Mouse (Mus musculus) adrenal gland, postnatal 25 days (tissue): ENCODE data around the gene Tesk2. TPM values are rescaled to one million over a fixed set of nuclear protein-coding genes. Genes with fewer than 3 reads are reported as not detected.

Experiments used
- DNase-seq: peaks from one replicate; pipeline ENCODE4 v3.0.0; 2021; ENCODE audit warnings: mixed read lengths
- total RNA-seq: library from RNA; stranded (reverse); gene quantifications from 2 replicates; pipeline ENCODE4 v1.2.3, GENCODE M21; 2021

Gene Tesk2
- total RNA-seq, 1 experiment from 2014 or later = 9.0 TPM

- peak; percentile 48 for DNase-seq
These were observed 1.4 kb upstream of the Tesk2 start for GRCm38 (mm10) chr4:116719396-116719795.

- no peak for DNase-seq
These were observed 415 bp downstream of the Tesk2 start for GRCm38 (mm10) chr4:116721098-116721628.

- DNase-seq = no peak
These were observed 1.5 kb downstream of the Tesk2 start for GRCm38 (mm10) chr4:116722230-116722629.

- no peak for DNase-seq
These were observed 4.7 kb downstream of the Tesk2 start for GRCm38 (mm10) chr4:116725444-116725843.

- no peak for DNase-seq
These were observed 6.7 kb downstream of the Tesk2 start for GRCm38 (mm10) chr4:116727401-116727800.

GRCm38 (mm10) chr4:116729532-116729931 is 8.8 kb downstream of the Tesk2 start:
- DNase-seq = no peak

GRCm38 (mm10) chr4:116731077-116731476 is 10.3 kb downstream of the Tesk2 start:
- DNase-seq = no peak

GRCm38 (mm10) chr4:116732355-116732754 is 11.6 kb downstream of the Tesk2 start:
- no peak for DNase-seq

GRCm38 (mm10) chr4:116734996-116735395 is 14.2 kb downstream of the Tesk2 start:
- no peak for DNase-seq

- DNase-seq = no peak
These were observed 18.4 kb downstream of the Tesk2 start for GRCm38 (mm10) chr4:116738972-116739751.

GRCm38 (mm10) chr4:116749750-116750149 is 29.0 kb downstream of the Tesk2 start:
- DNase-seq = no peak

GRCm38 (mm10) chr4:116761914-116762313 is 41.2 kb downstream of the Tesk2 start:
- DNase-seq = no peak

GRCm38 (mm10) chr4:116764001-116764400 is 43.3 kb downstream of the Tesk2 start:
- no peak for DNase-seq

GRCm38 (mm10) chr4:116768510-116768909 is 47.8 kb downstream of the Tesk2 start:
- no peak for DNase-seq

GRCm38 (mm10) chr4:116769060-116769459 is 48.3 kb downstream of the Tesk2 start:
- DNase-seq = no peak

- no peak for DNase-seq
These were observed 55.6 kb downstream of the Tesk2 start for GRCm38 (mm10) chr4:116776391-116776790.

- no peak for DNase-seq
These were observed 56.3 kb downstream of the Tesk2 start for GRCm38 (mm10) chr4:116777079-116777478.

GRCm38 (mm10) chr4:116780541-116780940 is 59.8 kb downstream of the Tesk2 start:
- DNase-seq = no peak

GRCm38 (mm10) chr4:116781366-116781765 is 60.6 kb downstream of the Tesk2 start:
- no peak for DNase-seq

GRCm38 (mm10) chr4:116782171-116782570 is 61.4 kb downstream of the Tesk2 start:
- no peak for DNase-seq

- DNase-seq = no peak
These were observed 65.8 kb downstream of the Tesk2 start for GRCm38 (mm10) chr4:116786587-116786986.

- no peak for DNase-seq
These were observed 67.4 kb downstream of the Tesk2 start for GRCm38 (mm10) chr4:116787985-116788760.

GRCm38 (mm10) chr4:116788956-116789355 is 68.2 kb downstream of the Tesk2 start:
- peak; percentile 65 for DNase-seq
